Mouse (Mus musculus): ENCODE measurements around the gene Foxp4. TPM values are rescaled to one million over a fixed set of nuclear protein-coding genes. Genes with fewer than 3 reads are reported as not detected.

Gene Foxp4
- polyA plus RNA-seq, 1 experiment, result 50.1 TPM

DNA sequence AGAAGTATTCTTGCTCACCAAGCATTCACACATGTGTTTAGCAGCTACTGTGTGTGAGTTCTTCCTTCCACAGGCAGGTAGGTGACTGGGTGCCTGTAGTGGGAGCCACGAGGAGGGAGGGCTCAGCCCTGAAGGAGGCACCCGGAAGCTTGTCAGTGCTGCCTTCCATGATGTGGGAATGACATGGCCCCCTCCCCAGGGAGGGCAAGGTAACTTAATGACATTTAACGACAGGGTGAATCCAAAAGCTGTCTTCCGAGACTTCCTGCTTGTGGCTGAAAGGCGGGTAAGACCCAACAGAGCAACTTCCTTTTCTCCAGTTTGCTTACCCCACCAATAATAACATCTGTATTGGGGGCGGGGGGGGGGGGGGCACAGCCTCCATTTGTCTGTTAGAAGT is 23.7 kb downstream of the Foxp4 start:
- no peak for DNase-seq (ENCODE audit: extremely low spot score in 1 of 2, low spot score in 1 of 2)

DNA sequence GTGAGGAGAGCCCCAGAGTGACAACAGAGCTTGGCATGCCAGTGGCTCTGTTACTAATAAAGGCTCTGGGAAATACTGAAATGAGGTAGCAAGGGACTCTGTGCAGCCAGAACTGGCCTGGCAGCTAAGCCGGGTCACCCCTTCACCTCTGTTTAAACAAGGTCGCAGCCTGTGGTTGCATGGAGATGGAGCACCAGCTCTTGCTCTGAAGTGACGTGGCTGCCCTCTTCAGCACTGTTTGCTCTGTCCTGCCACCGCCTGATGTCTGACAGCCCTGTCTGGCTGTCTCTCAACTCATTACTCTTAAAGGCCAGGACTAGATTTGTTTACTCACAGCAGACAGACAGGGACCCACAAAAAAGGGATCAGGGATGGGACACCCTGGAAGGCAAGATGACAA is 25.3 kb downstream of the Foxp4 start:
- no peak for DNase-seq (ENCODE audit: extremely low spot score in 1 of 2, low spot score in 1 of 2)

DNA sequence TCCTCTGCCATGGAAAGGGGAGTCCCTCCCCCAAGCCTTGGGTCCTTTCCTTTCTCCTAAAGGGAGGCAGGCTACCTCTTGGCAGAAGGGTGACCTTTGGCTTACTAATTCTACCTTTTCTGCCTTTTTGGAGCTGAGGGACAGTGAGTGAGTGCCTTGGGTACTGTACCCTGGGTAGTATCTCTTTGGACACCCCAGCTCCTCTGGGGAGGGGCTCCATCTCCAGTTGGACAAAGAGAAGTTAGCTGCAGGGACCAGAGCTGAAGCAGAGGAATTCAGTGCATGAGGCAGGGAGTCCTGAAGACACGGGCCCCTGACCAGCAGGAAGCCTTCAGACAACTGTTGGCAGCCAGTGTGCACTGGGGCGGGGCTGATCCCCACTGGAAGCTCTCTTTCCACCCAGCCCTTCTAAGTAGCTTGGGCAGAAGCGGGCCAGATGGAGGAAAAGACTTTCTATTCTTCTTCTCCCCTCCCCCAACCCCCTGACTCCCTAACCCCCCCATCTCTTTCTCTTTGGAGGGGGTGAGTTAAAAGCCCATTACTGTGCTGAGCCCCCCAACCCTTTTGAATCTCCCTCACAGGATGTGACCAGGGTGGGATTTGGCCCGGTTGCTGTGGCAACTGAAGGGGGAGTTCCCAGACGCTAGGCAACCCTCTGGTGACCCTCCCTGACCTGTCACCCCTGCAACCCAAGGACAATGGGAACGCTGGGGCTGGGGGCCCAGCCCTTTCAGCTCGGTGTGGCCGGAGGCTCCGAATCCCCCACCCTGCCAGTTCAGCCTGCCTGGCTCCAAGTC is 26.3 kb downstream of the Foxp4 start:
- DNase-seq (ENCODE audit: extremely low spot score in 1 of 2, low spot score in 1 of 2), result no peak

DNA sequence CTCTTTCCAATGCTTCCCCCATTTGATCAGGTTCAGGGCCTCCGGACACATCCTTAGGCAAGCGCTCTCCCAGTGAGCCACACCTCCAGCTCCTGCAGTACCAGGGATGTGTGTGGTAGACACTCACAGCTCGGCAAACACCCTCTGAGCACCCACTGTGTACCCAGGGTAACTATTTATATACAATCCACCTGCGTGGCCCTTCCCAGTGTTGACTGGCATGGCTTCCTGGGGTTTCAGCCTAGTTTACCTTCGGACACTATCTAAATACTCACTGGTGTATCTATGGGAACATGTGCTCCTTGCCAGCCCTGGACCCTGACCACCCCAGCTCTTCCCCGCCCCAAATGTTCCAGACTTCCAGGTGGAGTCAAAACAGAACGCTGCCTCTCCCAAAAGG is 34.7 kb downstream of the Foxp4 start:
- DNase-seq (ENCODE audit: extremely low spot score in 1 of 2, low spot score in 1 of 2), result no peak

DNA sequence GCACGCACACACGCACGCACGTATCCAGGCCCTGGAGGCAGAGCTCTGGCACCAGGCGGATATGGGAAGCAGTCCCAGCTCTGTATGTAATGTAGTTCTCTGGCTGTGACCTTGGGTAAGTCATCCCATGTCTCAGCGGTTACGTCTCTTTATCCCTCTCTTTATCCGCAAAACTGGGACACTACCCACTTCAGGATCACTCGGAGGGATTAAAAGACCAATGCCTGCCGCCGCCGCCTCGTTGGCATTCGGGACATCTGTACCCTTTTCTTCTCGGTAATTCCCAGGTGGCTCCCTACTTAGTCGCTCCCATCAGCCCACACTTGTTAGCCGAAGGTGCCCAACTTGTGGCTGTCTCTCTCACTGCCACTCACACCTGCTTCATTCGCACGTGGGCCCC is 35.2 kb downstream of the Foxp4 start:
- no peak for DNase-seq (ENCODE audit: extremely low spot score in 1 of 2, low spot score in 1 of 2)

DNA sequence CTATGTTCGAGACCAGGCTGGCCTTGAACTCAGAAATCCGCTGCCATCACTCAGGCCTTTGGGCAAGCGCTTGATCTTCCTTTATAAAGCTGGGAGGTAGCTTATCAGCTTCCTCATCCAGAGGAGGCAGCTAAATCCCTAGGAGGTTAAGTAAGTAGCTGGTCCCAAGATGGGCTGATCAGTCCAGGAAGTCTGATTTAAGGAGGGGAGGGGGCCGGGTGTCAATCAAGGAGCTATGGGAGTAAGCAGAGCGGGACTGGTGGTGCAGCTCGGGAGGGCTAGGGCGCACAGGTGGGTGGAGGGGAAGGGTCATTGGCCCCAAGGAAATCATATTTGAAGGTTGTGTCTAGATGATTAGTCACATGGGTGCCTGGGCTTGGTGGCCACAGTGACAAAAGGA is 35.8 kb downstream of the Foxp4 start:
- DNase-seq (ENCODE audit: extremely low spot score in 1 of 2, low spot score in 1 of 2), result no peak

DNA sequence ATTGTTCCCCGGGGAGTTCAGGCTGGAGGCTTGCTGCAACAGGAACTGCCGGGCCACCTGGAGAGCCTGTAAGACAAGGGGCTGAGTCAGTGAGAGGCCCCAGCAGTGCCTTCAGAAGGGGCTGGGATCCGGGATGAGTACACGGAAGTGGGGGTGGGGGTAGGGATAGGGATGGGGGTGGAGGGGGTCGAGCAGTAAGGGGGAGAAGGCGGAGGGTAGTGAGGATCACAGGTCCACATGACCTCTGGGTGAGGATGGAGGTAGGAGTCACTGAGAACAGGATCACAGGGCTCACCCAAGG is 36.3 kb downstream of the Foxp4 start:
- no peak for DNase-seq (ENCODE audit: extremely low spot score in 1 of 2, low spot score in 1 of 2)

DNA sequence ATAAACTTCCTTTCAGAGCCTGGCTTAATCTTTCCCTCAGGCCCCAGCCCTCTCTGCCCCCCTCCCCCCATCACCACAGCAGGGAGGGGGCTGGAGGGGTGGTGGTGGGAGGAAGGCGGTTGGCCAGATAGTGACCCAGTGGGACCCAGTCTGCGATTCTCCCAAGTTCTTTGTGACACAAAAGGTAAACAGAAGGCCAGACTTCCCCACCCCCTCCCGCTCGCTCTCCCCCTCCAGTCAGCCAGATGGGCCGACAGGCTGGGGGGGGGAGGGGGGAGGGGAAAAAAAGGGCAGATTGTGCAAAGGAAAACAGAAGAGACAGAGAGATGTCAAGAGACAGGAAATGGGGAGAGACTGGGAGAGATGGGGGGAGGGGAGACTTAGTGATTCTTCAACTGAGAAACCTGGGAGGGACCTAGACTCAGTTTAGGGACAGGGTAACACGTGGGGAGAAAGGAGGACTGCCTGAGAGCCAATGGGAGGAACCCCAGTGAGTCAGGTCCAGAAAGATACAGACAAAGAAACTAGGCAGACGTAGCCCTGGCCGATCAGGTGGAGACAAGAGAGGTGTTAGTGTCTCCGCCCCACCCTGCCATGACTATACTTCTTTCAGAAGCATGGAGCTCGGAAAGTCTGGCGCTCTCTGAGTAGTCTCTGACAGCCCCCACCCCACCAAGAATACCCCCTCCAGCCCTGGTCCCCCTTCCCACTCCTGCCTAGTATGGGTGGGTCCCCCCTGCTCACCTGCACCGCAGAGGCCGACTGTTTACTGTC is 36.9 kb downstream of the Foxp4 start:
- no peak for DNase-seq (ENCODE audit: extremely low spot score in 1 of 2, low spot score in 1 of 2)

DNA sequence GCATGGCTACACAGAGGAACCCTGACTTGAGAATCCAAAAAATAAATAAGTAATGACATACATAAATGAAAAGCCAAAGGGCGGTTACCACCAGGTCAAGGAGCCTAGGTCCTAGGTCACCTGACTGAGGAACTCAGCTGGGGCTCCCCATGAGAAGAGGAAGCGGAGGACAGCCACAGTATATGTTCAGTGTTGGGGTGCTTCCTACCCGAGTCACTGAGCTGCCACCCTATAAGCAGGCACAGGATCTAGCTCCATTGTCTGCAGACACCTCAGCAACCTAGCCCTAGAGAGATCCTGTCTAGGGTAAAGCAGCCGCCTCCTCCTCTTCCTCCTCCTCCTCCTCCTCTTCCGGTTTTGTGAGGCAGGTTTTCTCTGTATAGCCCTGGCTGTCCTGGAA is 41.3 kb downstream of the Foxp4 start:
- DNase-seq (ENCODE audit: extremely low spot score in 1 of 2, low spot score in 1 of 2), result no peak

DNA sequence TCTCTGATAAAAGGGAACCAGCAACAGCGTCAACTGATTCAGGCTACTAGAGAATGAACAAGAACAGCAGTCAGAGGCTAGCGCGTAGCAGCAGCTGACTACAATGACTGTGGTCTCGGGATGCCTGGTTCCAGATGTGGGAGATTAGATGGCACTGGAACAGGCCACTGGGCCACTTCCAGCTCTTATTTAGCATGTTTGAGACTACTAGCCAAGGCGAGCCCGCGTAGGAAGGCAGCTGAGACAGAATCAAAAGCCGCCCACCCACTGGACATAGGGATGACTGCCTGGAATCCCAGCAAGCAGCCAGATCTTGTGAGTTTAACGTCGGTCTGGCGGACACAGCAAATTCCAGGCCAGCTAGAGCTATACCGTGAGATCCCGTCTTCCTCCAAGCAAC is 43.1 kb downstream of the Foxp4 start:
- no peak for DNase-seq (ENCODE audit: extremely low spot score in 1 of 2, low spot score in 1 of 2)

DNA sequence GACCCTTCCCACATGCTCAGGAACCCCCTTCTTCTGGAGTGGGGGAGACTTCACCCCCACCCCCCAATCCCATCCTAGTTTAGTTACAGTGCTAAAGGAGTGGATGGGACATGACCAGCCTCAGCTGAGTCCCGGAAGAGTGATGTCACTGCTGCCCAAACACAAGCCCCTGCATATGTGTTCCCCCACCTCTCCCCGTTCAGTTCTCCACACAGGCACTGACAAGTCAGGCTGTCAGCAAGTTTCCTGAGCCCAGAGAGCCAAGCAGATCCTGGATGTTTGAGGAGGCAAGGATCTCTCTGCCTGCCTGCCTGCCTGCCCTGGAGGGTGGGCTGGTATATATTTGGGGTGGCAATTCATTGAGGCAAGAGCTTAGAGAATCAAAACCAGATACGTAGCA is 45.2 kb downstream of the Foxp4 start:
- DNase-seq (ENCODE audit: extremely low spot score in 1 of 2, low spot score in 1 of 2), result no peak

DNA sequence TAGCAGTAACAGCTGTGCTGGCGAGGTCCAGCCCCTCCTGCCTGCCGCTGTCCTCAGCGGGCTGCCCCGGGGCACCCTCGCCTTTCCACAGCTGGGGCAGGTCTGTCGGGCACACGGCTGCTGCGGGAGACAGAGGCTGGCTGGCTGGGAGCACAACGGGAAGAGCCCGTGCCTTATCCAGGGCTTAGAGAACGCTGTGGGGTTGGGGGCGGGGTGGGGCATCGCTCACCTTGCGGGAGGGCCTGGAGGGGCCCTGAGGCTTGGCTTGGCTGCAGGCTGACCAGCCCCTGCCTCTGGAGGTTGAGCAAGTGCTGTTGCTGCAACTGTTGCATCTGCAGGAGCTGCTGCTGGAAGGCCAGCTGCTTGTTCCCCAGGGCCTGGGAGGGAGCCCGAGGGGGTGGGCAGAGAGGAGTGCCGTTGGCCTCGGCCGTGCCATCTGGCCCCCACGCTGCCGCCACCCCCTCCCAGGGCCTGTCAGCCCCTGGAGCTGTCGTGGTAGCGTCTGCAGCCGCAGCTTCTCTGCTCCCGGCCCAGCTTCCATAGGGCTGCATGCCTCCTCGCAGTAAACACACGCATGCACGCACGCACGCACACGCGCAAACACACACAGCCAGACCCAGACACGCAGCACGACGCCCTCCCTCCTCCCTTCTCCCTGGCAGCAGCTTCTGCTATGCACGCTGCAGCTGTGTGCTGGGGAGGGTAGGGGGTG is 45.9 kb downstream of the Foxp4 start:
- DNase-seq (ENCODE audit: extremely low spot score in 1 of 2, low spot score in 1 of 2), result peak in 1 of 2 experiments; percentile 72

DNA sequence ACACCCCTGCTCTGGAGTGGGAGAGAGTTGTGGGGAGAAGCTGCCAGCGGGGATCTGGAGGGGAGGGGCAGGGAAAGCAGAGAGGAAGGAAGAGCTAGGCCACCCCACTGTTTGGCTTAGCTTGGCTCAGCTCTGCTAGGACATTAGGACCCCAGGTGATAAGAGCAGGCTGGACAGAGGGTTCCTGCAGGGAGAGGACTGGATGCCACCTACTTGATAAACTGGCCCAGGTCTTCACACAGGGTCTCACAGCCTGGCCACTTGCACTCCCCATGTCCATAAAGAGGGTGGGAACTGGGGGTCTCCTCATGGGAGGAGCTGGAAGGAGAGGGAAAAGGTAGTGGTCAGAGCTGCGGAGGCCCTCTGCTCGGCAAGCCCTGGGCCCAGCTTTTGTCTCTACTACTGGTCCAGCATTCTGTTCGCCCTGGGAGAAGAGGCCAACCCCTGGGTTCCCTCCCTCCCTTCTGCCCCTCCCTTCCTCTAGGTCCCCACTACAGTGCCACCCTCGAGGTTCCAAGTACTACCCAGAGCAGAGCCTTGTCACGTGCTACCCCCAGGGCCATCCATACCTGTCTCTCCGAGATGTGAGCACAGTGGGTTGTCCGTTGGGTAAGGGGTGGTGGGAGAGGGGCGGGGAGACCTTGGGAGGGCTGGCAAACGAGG is 46.6 kb downstream of the Foxp4 start:
- no peak for DNase-seq (ENCODE audit: extremely low spot score in 1 of 2, low spot score in 1 of 2)

DNA sequence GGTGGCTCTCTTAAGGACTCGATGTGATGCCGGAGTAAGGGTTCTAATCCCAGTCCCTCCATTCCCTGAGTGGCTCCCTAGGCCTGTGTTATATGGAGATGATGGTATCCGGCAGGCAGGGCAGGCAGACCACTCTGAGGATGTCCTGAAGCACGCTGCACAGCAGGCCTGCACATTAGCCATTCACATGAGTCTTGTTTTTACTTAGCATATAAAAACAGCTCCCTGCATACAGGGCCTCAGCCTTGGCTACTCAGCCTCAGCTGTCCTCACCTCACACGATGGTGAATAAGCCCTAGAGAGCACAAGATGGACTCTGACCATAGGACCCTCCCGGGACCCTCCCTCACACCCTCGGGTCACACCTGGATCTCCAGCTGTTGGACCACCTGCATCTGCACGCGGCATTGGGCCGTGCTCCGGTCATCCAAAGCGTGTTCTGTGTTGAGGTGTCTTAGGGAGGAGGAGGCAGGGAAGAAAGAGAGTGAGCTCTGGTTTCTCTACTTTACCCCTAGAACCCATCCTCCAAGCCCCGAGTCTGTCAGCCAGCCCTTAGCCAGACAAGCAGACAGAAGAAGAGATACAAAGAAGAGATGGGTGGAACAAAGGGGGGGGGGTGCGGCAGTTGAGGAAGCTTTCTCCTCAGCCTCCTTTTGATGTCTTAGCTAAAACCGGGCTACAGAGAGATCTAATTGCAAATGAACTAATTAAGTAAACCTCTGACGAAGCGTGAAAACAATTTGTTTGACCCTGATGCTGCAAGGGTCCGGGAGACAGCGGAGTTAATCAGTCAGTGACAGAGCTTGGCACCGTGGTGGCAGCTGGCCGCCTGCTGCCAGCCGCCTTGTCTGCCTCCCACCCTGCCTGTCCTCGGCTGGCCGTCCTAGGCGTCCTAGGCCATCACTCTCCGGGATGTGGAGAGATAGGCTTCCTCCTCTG is 47.4 kb downstream of the Foxp4 start:
- DNase-seq (ENCODE audit: extremely low spot score in 1 of 2, low spot score in 1 of 2), result no peak

DNA sequence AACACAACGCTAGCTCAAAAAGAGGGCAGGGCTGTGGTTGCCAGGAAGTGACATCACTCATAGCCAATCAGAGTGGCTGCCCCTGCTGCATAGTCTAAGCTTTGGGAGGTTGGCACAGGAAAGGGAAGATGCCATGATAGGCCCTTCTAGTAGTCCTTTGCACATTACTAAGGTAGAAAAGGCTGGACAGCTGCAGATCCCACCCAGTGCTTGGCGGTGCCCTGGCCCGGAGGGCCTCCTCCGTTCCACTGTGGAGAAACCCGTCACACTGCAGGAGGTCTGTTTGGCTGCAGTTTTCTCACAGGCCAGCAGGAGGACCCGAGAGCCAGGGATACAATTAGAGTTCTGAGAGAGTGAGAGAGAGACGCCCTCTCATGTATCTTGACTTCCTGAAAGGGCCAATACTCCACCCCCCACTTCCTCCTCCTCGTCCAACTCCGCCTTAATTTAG is 51.1 kb downstream of the Foxp4 start:
- peak; percentile 88 to 94 for DNase-seq (ENCODE audit: extremely low spot score in 1 of 2, low spot score in 1 of 2)

DNA sequence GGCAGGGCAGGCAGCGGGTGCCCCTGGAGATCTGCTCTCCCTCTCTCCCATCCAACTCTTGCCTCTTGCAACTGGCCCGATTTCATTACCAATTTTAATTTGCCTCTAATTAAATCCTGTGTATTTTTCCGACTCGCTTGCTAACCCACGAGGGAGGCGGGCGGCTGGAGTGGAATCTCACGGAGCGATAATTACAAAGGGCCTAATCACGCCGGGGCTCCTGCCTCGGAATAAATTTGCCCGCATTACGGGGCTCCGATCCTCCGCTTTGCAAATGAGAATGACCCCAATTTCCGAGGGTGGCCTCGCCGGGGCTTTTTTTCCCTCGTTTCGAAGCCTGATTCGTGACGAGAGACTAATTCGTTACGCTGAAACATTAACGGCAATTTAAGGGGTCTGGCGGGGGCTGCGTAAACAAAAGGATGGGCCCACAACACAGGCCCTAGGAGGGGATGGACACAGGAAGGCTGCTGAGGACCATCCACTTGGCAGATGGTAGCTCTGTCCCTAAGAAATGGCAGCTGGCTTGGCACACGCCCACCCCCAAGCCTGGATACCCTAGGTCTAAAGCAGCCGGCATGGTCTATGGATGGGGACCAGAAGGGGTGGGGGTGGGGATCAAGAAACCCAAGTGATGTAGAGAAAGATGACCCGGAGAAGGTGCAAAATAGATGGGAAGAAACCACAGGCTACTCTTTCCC is 52.0 kb downstream of the Foxp4 start:
- DNase-seq (ENCODE audit: extremely low spot score in 1 of 2, low spot score in 1 of 2), result no peak

DNA sequence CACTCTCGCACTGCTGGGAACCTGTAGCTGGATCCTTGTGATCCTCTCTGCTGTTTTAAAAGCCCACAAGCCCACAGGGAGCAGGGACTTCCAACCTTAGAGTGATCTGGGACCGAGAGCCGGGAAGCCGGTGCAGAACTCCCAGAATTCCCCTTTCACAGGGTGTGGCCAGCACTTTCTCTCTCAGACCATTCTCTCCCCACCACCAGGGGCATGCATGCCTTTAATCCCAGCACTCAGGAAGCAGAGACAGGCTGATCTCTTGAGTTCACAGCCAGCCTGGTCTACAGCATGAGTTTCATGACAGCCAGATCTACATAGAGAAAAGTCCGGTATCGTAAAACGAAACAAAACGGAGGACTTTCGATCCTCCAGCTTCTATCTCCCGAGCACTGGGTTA is 54.6 kb downstream of the Foxp4 start:
- no peak for DNase-seq (ENCODE audit: extremely low spot score in 1 of 2, low spot score in 1 of 2)

DNA sequence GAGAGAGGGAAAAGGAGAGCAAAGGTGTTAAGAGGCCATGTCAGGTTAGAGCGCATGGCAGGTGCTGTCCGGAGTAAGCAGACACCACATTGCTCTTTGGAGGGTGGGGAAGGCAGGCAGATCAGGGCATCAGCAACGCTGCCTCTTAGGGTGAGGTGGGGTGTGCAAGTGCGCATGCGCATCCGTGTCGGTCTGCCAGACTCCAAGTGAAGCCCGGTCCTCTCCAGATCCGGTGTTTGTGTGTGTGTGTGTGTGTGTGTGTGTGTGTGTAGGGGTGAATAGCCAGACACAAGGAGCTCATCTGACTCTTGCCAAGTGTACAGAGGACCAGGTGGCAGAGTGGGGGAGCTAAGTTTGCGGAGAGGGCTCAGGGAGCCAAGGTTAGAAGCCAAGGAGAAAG is 58.4 kb downstream of the Foxp4 start:
- no peak for DNase-seq (ENCODE audit: extremely low spot score in 1 of 2, low spot score in 1 of 2)

DNA sequence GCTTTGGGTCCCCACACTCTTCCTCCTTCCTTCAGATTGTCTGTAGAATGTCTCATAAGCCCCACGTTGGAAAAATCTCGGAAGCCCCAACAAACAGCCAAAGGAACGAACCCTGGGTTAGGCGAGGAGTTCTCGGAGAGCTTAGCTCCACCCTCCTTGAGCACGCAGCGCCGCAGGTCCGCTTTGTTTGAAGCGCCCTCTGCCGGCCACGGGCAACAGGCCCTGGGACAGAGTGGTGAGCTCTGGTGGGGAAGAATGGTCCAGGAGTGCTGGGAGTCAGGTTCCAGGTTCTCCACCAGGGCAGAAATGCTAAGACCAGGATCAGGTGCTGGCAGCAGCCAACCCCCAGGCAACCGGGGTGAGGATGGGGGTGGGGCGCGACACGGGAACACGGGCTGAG is 59.9 kb downstream of the Foxp4 start:
- DNase-seq (ENCODE audit: extremely low spot score in 1 of 2, low spot score in 1 of 2), result peak in 1 of 2 experiments; percentile 90

All from frontal cortex, adult 2 months (tissue).